Mouse (Mus musculus) limb, embryonic 13.5 days (tissue): ENCODE data around the gene Lgr5. TPM values are rescaled to one million over a fixed set of nuclear protein-coding genes. Genes with fewer than 3 reads are reported as not detected.

Source experiments
- ATAC-seq: fragments of 200-750 bp; cut with Nextera tagmentation; 2 replicates; pipeline ENCODE4 v1.8.0; 2017; ENCODE audit warnings: low read depth, moderate number of reproducible peaks, moderate TSS enrichment; ENCODE audit not compliant: low FRiP score
- H3K27ac ChIP-seq: fragments of 300-500 bp; sonication (generic); 2 replicates; pipeline ENCODE4 v1.5.1; 2015; ENCODE audit warnings: inconsistent platforms, mild to moderate bottlenecking, moderate library complexity
- H3K27me3 ChIP-seq: fragments of 300-500 bp; sonication (generic); 2 replicates; pipeline ENCODE4 v1.6.1; 2015; ENCODE audit warnings: mild to moderate bottlenecking, inconsistent platforms
- H3K36me3 ChIP-seq: fragments of 300-500 bp; sonication (generic); 2 replicates; pipeline ENCODE4 v1.6.1; 2015; ENCODE audit warnings: inconsistent platforms, mild to moderate bottlenecking, moderate library complexity
- H3K4me1 ChIP-seq: fragments of 300-500 bp; sonication (generic); 2 replicates; pipeline ENCODE4 v1.6.1; 2015; ENCODE audit warnings: inconsistent platforms
- H3K4me2 ChIP-seq: fragments of 300-500 bp; sonication (generic); replicated peaks from 2 replicates; pipeline ENCODE4 v1.6.1; 2015; ENCODE audit warnings: inconsistent platforms, mild to moderate bottlenecking, moderate library complexity
- H3K4me3 ChIP-seq: fragments of 300-500 bp; sonication (generic); 2 replicates; pipeline ENCODE4 v1.5.1; 2015; ENCODE audit warnings: moderate library complexity, mild to moderate bottlenecking, inconsistent platforms
- H3K9ac ChIP-seq: fragments of 300-500 bp; sonication (generic); 2 replicates; pipeline ENCODE4 v1.6.1; 2015; ENCODE audit warnings: mild to moderate bottlenecking, inconsistent platforms
- H3K9me3 ChIP-seq: fragments of 300-500 bp; sonication (generic); 2 replicates; pipeline ENCODE4 v1.6.1; 2016; ENCODE audit warnings: inconsistent platforms
- WGBS: fragments of 180-500 bp; shearing (Covaris S2); methylation state at CpG from one replicate; pipeline ENCODE4 v1.1.7; 2015; 5-methylcytosine and 5-hydroxymethylcytosine counted together
- polyA plus RNA-seq: library from polyadenylated mRNA; unstranded; fragments of >200 nt; fragmentation: Nextera tagmentation; extraction: Ambion mirVana; gene quantifications from 2 replicates; pipeline ENCODE4 v1.2.1, GENCODE M21; 2015

Gene Lgr5
- polyA plus RNA-seq, 1 experiment from 2014 or later: 10.1 TPM

GRCm38 (mm10) chr10:115563961-115564360 lies 23.6 kb downstream of the Lgr5 start:
- no peak overlapping the region for H3K9ac ChIP-seq
- no peaks in the 10 kb centered on the region; the same call in 1 of the 2 replicates for H3K9me3 ChIP-seq
- no peaks in the 10 kb centered on the region for H3K27me3 ChIP-seq
- WGBS: 70% methylated on average over 5 of the region's 5 CpGs
- no peak overlapping the region for H3K4me2 ChIP-seq
- peaks cover 11% of the 10 kb centered on the region for H3K4me1 ChIP-seq
- H3K27ac ChIP-seq: no peak overlapping the region
- no peak for ATAC-seq
- no peak overlapping the region for H3K4me3 ChIP-seq
- no peaks in the 10 kb centered on the region for H3K36me3 ChIP-seq

GRCm38 (mm10) chr10:115562911-115563686 lies 24.5 kb downstream of the Lgr5 start:
- Histone ChIP-seq H3K4me1 (peaks cover 11% of the 10 kb centered on the region), H3K4me3 (no peak overlapping the region), H3K27ac (no peak overlapping the region), H3K4me2 (no peak overlapping the region), H3K36me3 (no peaks in the 10 kb centered on the region), H3K27me3 (no peaks in the 10 kb centered on the region), H3K9ac (no peak overlapping the region), H3K9me3 (no peaks in the 10 kb centered on the region; the same call in 1 of the 2 replicates)
- 87% methylated on average over 4 of the region's 4 CpGs for WGBS
- ATAC-seq: no peak

- Histone ChIP-seq H3K27ac (no peak overlapping the region), H3K36me3 (no peaks in the 10 kb centered on the region), H3K4me1 (peaks cover 19% of the 10 kb centered on the region), H3K4me3 (no peak overlapping the region), H3K27me3 (no peaks in the 10 kb centered on the region), H3K9ac (no peak overlapping the region), H3K4me2 (no peak overlapping the region), H3K9me3 (no peaks in the 10 kb centered on the region)
- WGBS: 51% methylated on average over 12 of the region's 12 CpGs
- 0 out of 2 replicates have a peak, but pooled peaks have one; percentile 40 for ATAC-seq
Measured at GRCm38 (mm10) chr10:115561136-115561880, 26.3 kb downstream of the Lgr5 start.

DNA sequence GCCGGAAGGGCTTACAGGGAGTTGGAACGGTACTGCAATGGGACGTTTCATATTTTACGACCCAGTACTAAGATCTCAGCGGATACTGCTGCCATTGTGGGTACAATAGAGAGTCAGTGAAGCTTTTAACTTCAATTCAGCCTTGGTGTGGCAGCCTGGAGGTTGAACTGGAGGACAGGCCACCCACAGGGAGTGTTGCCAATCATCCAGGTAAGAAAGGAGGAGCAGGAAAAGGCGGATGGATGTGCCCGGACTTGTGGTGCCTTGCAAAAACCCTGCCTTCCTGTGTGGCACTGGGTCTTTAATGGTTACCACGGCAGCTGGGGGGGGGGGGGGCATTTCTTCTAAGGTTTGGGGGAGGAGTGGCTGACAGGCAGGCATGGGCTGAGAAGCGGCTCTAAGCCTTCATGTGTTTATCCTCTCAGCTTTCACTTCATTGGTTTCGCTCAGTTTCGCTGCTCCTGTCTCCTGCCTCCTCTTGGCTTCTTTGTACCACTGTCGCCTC lies 30.8 kb downstream of the Lgr5 start:
- Histone ChIP-seq H3K9me3 (no peaks in the 10 kb centered on the region), H3K27me3 (no peaks in the 10 kb centered on the region), H3K4me3 (no peak overlapping the region), H3K27ac (no peak overlapping the region), H3K4me1 (peaks cover 19% of the 10 kb centered on the region), H3K36me3 (no peaks in the 10 kb centered on the region), H3K4me2 (peak overlapping the region; percentile 14), H3K9ac (no peak overlapping the region)
- WGBS: 27% methylated on average over 12 of the region's 12 CpGs
- no peak; the same call in 1 of the 2 replicates for ATAC-seq

DNA sequence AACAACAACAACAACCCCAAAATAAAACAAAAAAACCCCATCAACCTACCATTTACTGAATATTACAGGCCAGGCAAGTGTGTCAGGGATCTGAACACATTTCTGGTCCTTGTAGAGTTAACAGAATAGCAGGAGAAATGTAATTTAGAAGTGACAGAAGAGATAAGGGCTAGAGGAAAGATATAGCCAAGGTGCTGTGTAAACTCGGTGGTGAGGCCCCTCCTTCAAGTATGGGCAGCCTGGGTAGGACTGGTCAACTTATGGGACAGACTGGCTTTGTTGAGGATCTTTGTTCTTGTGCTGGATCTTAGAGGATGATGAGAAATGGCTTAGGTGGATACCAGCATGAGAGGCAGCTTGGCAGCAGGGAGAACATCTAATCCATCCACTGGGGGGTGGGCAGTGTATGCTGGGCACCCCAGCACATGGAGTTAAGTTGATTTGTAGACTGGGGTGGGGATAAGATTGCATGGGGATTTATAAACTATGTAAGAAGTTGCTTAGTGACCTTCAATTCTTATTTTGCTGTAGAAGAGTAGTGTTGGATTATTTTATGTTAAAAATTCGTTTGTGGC lies 32.3 kb downstream of the Lgr5 start:
- Histone ChIP-seq H3K36me3 (no peaks in the 10 kb centered on the region), H3K4me3 (no peak overlapping the region), H3K27ac (no peak overlapping the region), H3K9ac (no peak overlapping the region), H3K9me3 (no peaks in the 10 kb centered on the region), H3K27me3 (no peaks in the 10 kb centered on the region; the same call in 1 of the 2 replicates), H3K4me2 (no peak overlapping the region), H3K4me1 (peaks cover 8% of the 10 kb centered on the region)
- WGBS: 51% methylated on average over 2 of the region's 2 CpGs
- no peak for ATAC-seq

DNA sequence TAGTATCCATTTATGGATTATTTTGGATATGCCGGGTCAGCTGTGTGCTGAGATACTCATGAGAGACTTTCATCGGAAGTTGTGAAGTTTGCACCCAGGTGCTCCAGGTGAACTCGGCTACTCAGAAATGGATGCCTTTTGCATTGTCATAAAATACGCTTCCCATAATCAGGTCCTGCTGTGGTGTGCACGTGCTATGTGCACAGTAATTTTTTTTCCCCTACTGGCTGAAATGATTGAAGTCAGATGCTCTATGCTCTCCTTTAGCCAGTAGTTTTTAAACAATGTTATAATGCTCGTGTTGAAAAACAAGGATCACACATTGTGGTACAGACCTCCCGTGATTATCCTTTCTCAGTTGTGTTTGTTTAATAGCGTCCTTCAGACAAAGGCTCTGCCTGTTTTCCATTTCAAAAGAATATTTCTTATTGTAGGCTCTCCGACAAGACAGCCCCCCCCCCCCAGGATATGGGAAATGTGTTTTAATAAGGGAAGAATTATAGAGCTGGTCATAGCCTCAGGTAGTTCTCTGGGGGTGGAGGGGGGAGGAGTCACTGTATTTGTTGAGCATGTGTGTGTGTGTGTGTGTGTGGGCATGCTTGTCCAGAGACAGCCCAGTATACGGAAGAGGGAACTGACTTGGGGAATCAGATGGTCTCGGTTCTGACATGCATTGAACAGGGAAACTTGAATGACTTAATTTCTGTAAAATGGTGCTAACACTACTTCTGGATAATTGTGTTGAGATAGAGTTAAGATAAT lies 34.0 kb downstream of the Lgr5 start:
- WGBS: 41% methylated on average over 11 of the region's 11 CpGs
- H3K27ac ChIP-seq: no peak overlapping the region
- ATAC-seq: peak; percentile 58

GRCm38 (mm10) chr10:115551069-115551468 lies 36.5 kb downstream of the Lgr5 start:
- Histone ChIP-seq H3K36me3 (no peaks in the 10 kb centered on the region), H3K4me2 (no peak overlapping the region), H3K4me3 (no peak overlapping the region), H3K9me3 (no peaks in the 10 kb centered on the region), H3K27me3 (no peaks in the 10 kb centered on the region; the same call in 1 of the 2 replicates), H3K9ac (no peak overlapping the region), H3K27ac (no peak overlapping the region), H3K4me1 (no peaks in the 10 kb centered on the region)
- WGBS: 81% methylated on average over 3 of the region's 3 CpGs
- no peak for ATAC-seq

More for the DNA sequence above, 34.0 kb downstream of the Lgr5 start:
- no peaks in the 10 kb centered on the region for H3K36me3 ChIP-seq
- peaks cover 8% of the 10 kb centered on the region for H3K4me1 ChIP-seq
- no peak overlapping the region for H3K4me2 ChIP-seq
- no peaks in the 10 kb centered on the region for H3K9me3 ChIP-seq
- H3K4me3 ChIP-seq: no peak overlapping the region
- H3K27me3 ChIP-seq: no peaks in the 10 kb centered on the region; the same call in 1 of the 2 replicates
- no peak overlapping the region for H3K9ac ChIP-seq

- Histone ChIP-seq H3K27me3 (no peaks in the 10 kb centered on the region; the same call in 1 of the 2 replicates), H3K4me2 (no peak overlapping the region), H3K4me3 (no peak overlapping the region), H3K9ac (no peak overlapping the region), H3K9me3 (no peaks in the 10 kb centered on the region), H3K36me3 (no peaks in the 10 kb centered on the region), H3K27ac (no peak overlapping the region), H3K4me1 (no peaks in the 10 kb centered on the region)
- WGBS: 80% methylated on average over 7 of the region's 7 CpGs
- 0 out of 2 replicates have a peak, but pooled peaks have one; percentile 8 for ATAC-seq
Measured at GRCm38 (mm10) chr10:115550253-115550652, 37.3 kb downstream of the Lgr5 start.

GRCm38 (mm10) chr10:115542917-115543316 lies 44.7 kb downstream of the Lgr5 start:
- H3K4me2 ChIP-seq: no peak overlapping the region
- ATAC-seq: no peak
- H3K36me3 ChIP-seq: no peaks in the 10 kb centered on the region
- H3K9ac ChIP-seq: no peak overlapping the region
- no peaks in the 10 kb centered on the region for H3K4me1 ChIP-seq
- WGBS: 79% methylated on average over 6 of the region's 6 CpGs
- no peaks in the 10 kb centered on the region for H3K9me3 ChIP-seq
- no peaks in the 10 kb centered on the region for H3K27me3 ChIP-seq
- no peak overlapping the region for H3K4me3 ChIP-seq
- no peak overlapping the region for H3K27ac ChIP-seq

DNA sequence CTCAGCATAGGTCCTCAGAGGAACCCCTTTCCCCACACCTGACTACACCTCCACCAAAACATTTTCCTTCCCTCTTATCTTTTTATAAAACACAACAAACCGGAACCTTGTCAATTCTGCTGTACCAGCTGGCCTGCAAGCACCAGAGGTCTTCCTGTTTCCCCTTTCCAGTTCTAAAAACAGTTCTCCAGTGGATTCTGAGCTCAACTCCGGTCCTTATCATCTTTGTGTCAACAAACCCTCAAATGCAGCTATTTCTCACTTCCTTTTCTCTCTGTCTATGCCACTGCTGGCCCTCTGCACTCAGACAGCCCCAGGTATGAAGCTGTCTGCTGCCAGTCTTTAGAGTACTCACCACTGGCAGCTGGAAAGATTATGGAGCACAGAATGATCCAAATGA lies 56.8 kb downstream of the Lgr5 start:
- ATAC-seq: no peak
- Histone ChIP-seq H3K9ac (no peak overlapping the region), H3K4me2 (no peak overlapping the region), H3K4me1 (peaks cover 14% of the 10 kb centered on the region), H3K36me3 (no peaks in the 10 kb centered on the region), H3K9me3 (no peaks in the 10 kb centered on the region), H3K27ac (no peak overlapping the region), H3K4me3 (no peak overlapping the region), H3K27me3 (no peaks in the 10 kb centered on the region; the same call in 1 of the 2 replicates)
- WGBS: 78% methylated on average over 2 of the region's 2 CpGs

DNA sequence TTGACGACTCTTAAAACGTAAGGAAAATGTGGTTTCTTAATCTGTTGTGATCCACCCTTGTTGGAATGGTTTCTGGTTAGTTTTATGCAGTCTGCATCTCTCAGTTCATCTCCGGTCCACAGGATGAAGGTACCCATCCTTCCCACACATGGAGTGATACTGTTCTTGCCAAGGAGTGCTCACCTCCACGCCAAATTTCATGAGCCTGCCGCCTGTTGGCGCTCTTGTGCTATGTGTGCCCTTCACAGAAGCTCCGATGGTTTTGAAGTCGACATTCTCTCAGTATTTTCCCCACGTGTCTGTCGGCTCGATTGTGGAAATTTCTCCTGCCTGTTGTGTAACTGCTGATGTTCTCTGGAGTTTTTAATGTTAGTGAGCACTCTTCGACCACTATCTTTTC lies 57.8 kb downstream of the Lgr5 start:
- no peaks in the 10 kb centered on the region for H3K36me3 ChIP-seq
- H3K9me3 ChIP-seq: no peaks in the 10 kb centered on the region
- 89% methylated on average over 12 of the region's 12 CpGs for WGBS
- no peak overlapping the region for H3K4me3 ChIP-seq
- no peaks in the 10 kb centered on the region; the same call in 1 of the 2 replicates for H3K27me3 ChIP-seq
- H3K27ac ChIP-seq: no peak overlapping the region
- ATAC-seq: no peak
- H3K4me2 ChIP-seq: no peak overlapping the region
- no peak overlapping the region for H3K9ac ChIP-seq
- peaks cover 14% of the 10 kb centered on the region for H3K4me1 ChIP-seq
